Mouse (Mus musculus): ENCODE results near the gene Tmem262.
"Not testable (repeated sequence)": the region's sequence is repeated elsewhere in the genome, so short reads cannot be mapped to it uniquely, and the experiment has no call there.

DNA sequence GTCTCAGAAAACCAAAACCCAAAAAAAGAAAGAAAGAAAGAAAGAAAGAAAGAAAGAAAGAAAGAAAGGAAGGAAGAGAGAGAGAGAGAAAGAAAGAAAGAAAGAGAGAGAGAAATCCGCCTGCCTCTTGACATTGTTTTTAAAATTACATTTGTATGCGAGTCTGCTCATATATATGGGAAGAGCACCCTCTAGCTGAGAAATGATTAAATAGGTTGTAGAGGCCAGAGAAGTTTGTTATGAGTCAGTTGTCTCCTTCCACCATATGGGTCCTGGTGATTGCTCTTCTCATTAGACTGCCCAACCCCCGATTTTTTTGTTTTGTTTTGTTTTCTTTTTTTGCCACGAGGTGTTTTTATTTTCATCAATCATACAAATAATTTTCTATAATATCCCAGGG is 35.7 kb upstream of the Tmem262 start:
- not testable (repeated sequence) for TF ChIP-seq GATA1 (IDR thresholded peaks at IDR 0.05; ENCODE audit: borderline replicate concordance, low read length); FLI1 (IDR thresholded peaks at IDR 0.05; ENCODE audit: low read length)
